Mouse (Mus musculus): ENCODE data around the gene Agbl4. TPM values are rescaled to one million over a fixed set of nuclear protein-coding genes. Genes with fewer than 3 reads are reported as not detected.

Gene Agbl4
- polyA plus RNA-seq, 1 experiment from 2014 or later, result 2.3 TPM

- Histone ChIP-seq H3K9me3 (replicated peaks) (no peaks in the 10 kb centered on the region), H3K27ac (replicated peaks) (peak overlapping the region; percentile 29; the same call in 1 of the 2 replicates), H3K4me3 (replicated peaks) (no peak overlapping the region), H3K4me1 (peaks cover 16% of the 10 kb centered on the region), H3K27me3 (replicated peaks) (peaks cover 7% of the 10 kb centered on the region; the same call in 1 of the 2 replicates), H3K36me3 (no peaks in the 10 kb centered on the region), H3K9ac (replicated peaks) (no peak overlapping the region), H3K4me2 (no peak overlapping the region)
- 31% methylated on average over 3 of the region's 3 CpGs for WGBS
- ATAC-seq (ENCODE audit: low FRiP score), result peak; percentile 33; the same call in 1 of the 2 replicates
Observed at GRCm38 (mm10) chr4:111664146-111664545, 1266.7 kb downstream of the Agbl4 start.

GRCm38 (mm10) chr4:111666713-111667112 lies 1269.3 kb downstream of the Agbl4 start:
- H3K4me3 ChIP-seq (replicated peaks), result no peak overlapping the region
- no peak overlapping the region for H3K4me2 ChIP-seq
- ATAC-seq (ENCODE audit: low FRiP score), result no peak
- no peak overlapping the region for H3K9ac ChIP-seq (replicated peaks)
- H3K27me3 ChIP-seq (replicated peaks), result peaks cover 7% of the 10 kb centered on the region; the same call in 1 of the 2 replicates
- H3K36me3 ChIP-seq, result no peaks in the 10 kb centered on the region
- H3K27ac ChIP-seq (replicated peaks), result no peak overlapping the region
- no peaks in the 10 kb centered on the region for H3K9me3 ChIP-seq (replicated peaks)
- whole genome bisulfite sequencing, result 74% methylated on average over 1 of the region's 1 CpGs
- peaks cover 32% of the 10 kb centered on the region for H3K4me1 ChIP-seq

- 85% methylated on average over 3 of the region's 3 CpGs for WGBS
- Histone ChIP-seq H3K36me3 (no peaks in the 10 kb centered on the region), H3K27me3 (replicated peaks) (peaks cover 7% of the 10 kb centered on the region; the same call in 1 of the 2 replicates), H3K27ac (replicated peaks) (no peak overlapping the region), H3K4me2 (no peak overlapping the region), H3K9ac (replicated peaks) (no peak overlapping the region), H3K4me3 (replicated peaks) (no peak overlapping the region), H3K9me3 (replicated peaks) (no peaks in the 10 kb centered on the region), H3K4me1 (peaks cover 18% of the 10 kb centered on the region)
- no peak for ATAC-seq (ENCODE audit: low FRiP score)
Observed at GRCm38 (mm10) chr4:111669369-111669768, 1271.9 kb downstream of the Agbl4 start.

GRCm38 (mm10) chr4:111670566-111671421 lies 1273.3 kb downstream of the Agbl4 start:
- peaks cover 7% of the 10 kb centered on the region; the same call in 1 of the 2 replicates for H3K27me3 ChIP-seq (replicated peaks)
- H3K4me1 ChIP-seq, result peaks cover 16% of the 10 kb centered on the region
- peak overlapping the region; percentile 67 for H3K27ac ChIP-seq (replicated peaks)
- no peaks in the 10 kb centered on the region for H3K36me3 ChIP-seq
- no peaks in the 10 kb centered on the region for H3K9me3 ChIP-seq (replicated peaks)
- H3K4me3 ChIP-seq (replicated peaks), result no peak overlapping the region
- ATAC-seq (ENCODE audit: low FRiP score), result peak; percentile 73; the same call in 1 of the 2 replicates
- WGBS, result 8% methylated on average over 12 of the region's 12 CpGs
- H3K4me2 ChIP-seq, result peak overlapping the region; percentile 17; the same call in 1 of the 2 replicates
- H3K9ac ChIP-seq (replicated peaks), result no peak overlapping the region

GRCm38 (mm10) chr4:111671440-111671839 lies 1274.0 kb downstream of the Agbl4 start:
- no peak overlapping the region for H3K4me3 ChIP-seq (replicated peaks)
- no peak overlapping the region for H3K4me2 ChIP-seq
- peak; percentile 32; the same call in 1 of the 2 replicates for ATAC-seq (ENCODE audit: low FRiP score)
- 68% methylated on average over 4 of the region's 4 CpGs for WGBS
- peaks cover 16% of the 10 kb centered on the region for H3K4me1 ChIP-seq
- H3K27me3 ChIP-seq (replicated peaks), result peaks cover 6% of the 10 kb centered on the region; the same call in 1 of the 2 replicates
- no peaks in the 10 kb centered on the region for H3K36me3 ChIP-seq
- H3K9me3 ChIP-seq (replicated peaks), result no peaks in the 10 kb centered on the region
- peak overlapping the region; percentile 67 for H3K27ac ChIP-seq (replicated peaks)
- H3K9ac ChIP-seq (replicated peaks), result no peak overlapping the region

GRCm38 (mm10) chr4:111673904-111674303 lies 1276.4 kb downstream of the Agbl4 start:
- Histone ChIP-seq H3K4me2 (no peak overlapping the region), H3K4me1 (peaks cover 16% of the 10 kb centered on the region), H3K9ac (replicated peaks) (no peak overlapping the region), H3K9me3 (replicated peaks) (no peaks in the 10 kb centered on the region), H3K36me3 (no peaks in the 10 kb centered on the region), H3K27me3 (replicated peaks) (no peaks in the 10 kb centered on the region), H3K27ac (replicated peaks) (no peak overlapping the region), H3K4me3 (replicated peaks) (no peak overlapping the region)
- ATAC-seq (ENCODE audit: low FRiP score), result no peak

GRCm38 (mm10) chr4:111681926-111682325 lies 1284.5 kb downstream of the Agbl4 start:
- no peaks in the 10 kb centered on the region for H3K27me3 ChIP-seq (replicated peaks)

GRCm38 (mm10) chr4:111682793-111683192 lies 1285.3 kb downstream of the Agbl4 start:
- H3K4me3 ChIP-seq (replicated peaks), result no peak overlapping the region
- WGBS, result 81% methylated on average over 3 of the region's 3 CpGs

More at GRCm38 (mm10) chr4:111681926-111682325, 1284.5 kb downstream of the Agbl4 start:
- H3K27ac ChIP-seq (replicated peaks), result no peak overlapping the region
- peaks cover 9% of the 10 kb centered on the region; the same call in 1 of the 2 replicates for H3K4me1 ChIP-seq
- WGBS, result 45% methylated on average over 5 of the region's 5 CpGs
- H3K4me2 ChIP-seq, result no peak overlapping the region
- H3K36me3 ChIP-seq, result no peaks in the 10 kb centered on the region
- no peaks in the 10 kb centered on the region for H3K9me3 ChIP-seq (replicated peaks)
- no peak overlapping the region for H3K4me3 ChIP-seq (replicated peaks)
- H3K9ac ChIP-seq (replicated peaks), result no peak overlapping the region
- peak; percentile 4; the same call in 1 of the 2 replicates for ATAC-seq (ENCODE audit: low FRiP score)

GRCm38 (mm10) chr4:111683843-111684242 lies 1286.4 kb downstream of the Agbl4 start:
- peaks cover 14% of the 10 kb centered on the region for H3K4me1 ChIP-seq
- H3K9me3 ChIP-seq (replicated peaks), result no peaks in the 10 kb centered on the region
- no peak overlapping the region for H3K4me2 ChIP-seq
- no peak for ATAC-seq (ENCODE audit: low FRiP score)
- H3K27ac ChIP-seq (replicated peaks), result no peak overlapping the region
- H3K36me3 ChIP-seq, result no peaks in the 10 kb centered on the region
- H3K27me3 ChIP-seq (replicated peaks), result no peaks in the 10 kb centered on the region
- WGBS, result 62% methylated on average over 5 of the region's 5 CpGs
- no peak overlapping the region for H3K9ac ChIP-seq (replicated peaks)
- H3K4me3 ChIP-seq (replicated peaks), result no peak overlapping the region

More at GRCm38 (mm10) chr4:111682793-111683192, 1285.3 kb downstream of the Agbl4 start:
- no peak overlapping the region for H3K9ac ChIP-seq (replicated peaks)
- no peaks in the 10 kb centered on the region for H3K36me3 ChIP-seq
- H3K4me1 ChIP-seq, result peaks cover 14% of the 10 kb centered on the region
- no peak for ATAC-seq (ENCODE audit: low FRiP score)
- no peaks in the 10 kb centered on the region for H3K27me3 ChIP-seq (replicated peaks)
- no peak overlapping the region for H3K4me2 ChIP-seq
- H3K9me3 ChIP-seq (replicated peaks), result no peaks in the 10 kb centered on the region
- H3K27ac ChIP-seq (replicated peaks), result no peak overlapping the region

GRCm38 (mm10) chr4:111685951-111686350 lies 1288.5 kb downstream of the Agbl4 start:
- no peak overlapping the region for H3K4me3 ChIP-seq (replicated peaks)
- 53% methylated on average over 2 of the region's 2 CpGs for WGBS
- no peak overlapping the region for H3K27ac ChIP-seq (replicated peaks)
- H3K9me3 ChIP-seq (replicated peaks), result no peaks in the 10 kb centered on the region
- no peak for ATAC-seq (ENCODE audit: low FRiP score)
- no peak overlapping the region for H3K4me2 ChIP-seq
- H3K4me1 ChIP-seq, result peaks cover 19% of the 10 kb centered on the region
- H3K27me3 ChIP-seq (replicated peaks), result no peaks in the 10 kb centered on the region
- H3K9ac ChIP-seq (replicated peaks), result no peak overlapping the region
- no peaks in the 10 kb centered on the region for H3K36me3 ChIP-seq

GRCm38 (mm10) chr4:111686951-111687350 lies 1289.5 kb downstream of the Agbl4 start:
- H3K9ac ChIP-seq (replicated peaks), result no peak overlapping the region
- peak; percentile 79; the same call in 1 of the 2 replicates for ATAC-seq (ENCODE audit: low FRiP score)
- WGBS, result 9% methylated on average over 9 of the region's 9 CpGs
- H3K36me3 ChIP-seq, result no peaks in the 10 kb centered on the region
- no peaks in the 10 kb centered on the region for H3K9me3 ChIP-seq (replicated peaks)
- peaks cover 29% of the 10 kb centered on the region for H3K4me1 ChIP-seq
- H3K4me3 ChIP-seq (replicated peaks), result no peak overlapping the region
- peak overlapping the region; percentile 49 for H3K4me2 ChIP-seq
- no peaks in the 10 kb centered on the region for H3K27me3 ChIP-seq (replicated peaks)
- no peak overlapping the region for H3K27ac ChIP-seq (replicated peaks)

GRCm38 (mm10) chr4:111687613-111688012 lies 1290.2 kb downstream of the Agbl4 start:
- H3K9me3 ChIP-seq (replicated peaks), result no peaks in the 10 kb centered on the region
- H3K4me3 ChIP-seq (replicated peaks), result no peak overlapping the region
- no peak overlapping the region for H3K9ac ChIP-seq (replicated peaks)
- WGBS, result 15% methylated on average over 6 of the region's 6 CpGs
- H3K4me2 ChIP-seq, result peak overlapping the region; percentile 49
- H3K27me3 ChIP-seq (replicated peaks), result no peaks in the 10 kb centered on the region
- peaks cover 27% of the 10 kb centered on the region for H3K4me1 ChIP-seq
- no peak overlapping the region for H3K27ac ChIP-seq (replicated peaks)
- no peaks in the 10 kb centered on the region for H3K36me3 ChIP-seq
- ATAC-seq (ENCODE audit: low FRiP score), result peak; percentile 63
